Mouse (Mus musculus): ENCODE measurements at regions not wholly inside any gene's neighbourhood (a gene's known extent, or its start where the extent isn't known, plus 50 kb on each side); places are given as distances from the start of the nearest gene placed in this dataset.

DNA sequence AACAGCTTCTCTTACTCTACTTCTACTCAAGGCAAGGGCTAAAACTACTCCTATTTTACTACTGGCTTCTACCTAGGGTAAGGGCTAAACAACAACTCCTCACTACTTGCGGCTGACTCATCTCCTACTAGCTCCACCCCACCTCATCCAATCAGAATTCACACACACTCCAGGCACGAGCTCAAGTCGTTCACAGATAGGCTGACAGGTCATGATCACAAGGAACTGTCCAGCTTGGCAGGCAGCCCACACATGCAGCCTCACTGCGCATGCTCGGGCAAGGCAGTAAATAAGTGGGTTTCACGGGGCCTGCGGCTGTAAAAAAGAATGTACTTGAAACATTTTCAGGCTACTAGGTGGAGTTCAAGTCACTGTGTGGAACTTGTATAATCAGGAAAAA lies 197.6 kb downstream of the Ccdc50 start:
- no peak for DNase-seq (ENCODE audit: low spot score in 2 of 2)

DNA sequence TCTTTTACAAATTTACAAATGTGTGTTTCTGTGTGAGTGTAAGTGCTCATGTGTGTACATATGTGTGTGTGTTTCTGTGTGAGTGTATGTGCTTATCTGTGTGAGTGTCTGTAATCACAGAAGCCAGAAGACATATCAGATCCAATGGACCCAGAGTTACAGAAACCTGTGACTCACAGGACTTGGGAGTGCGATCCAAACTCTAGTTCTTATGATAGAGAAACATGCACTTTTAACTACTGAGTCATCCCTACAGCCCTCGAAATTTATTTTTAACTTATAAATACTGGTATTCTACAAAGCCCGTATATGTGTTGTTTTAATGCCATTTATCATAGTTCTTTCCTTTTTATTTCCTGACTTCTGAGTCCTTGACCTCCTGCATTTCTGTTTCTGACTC lies 220.7 kb downstream of the Ccdc50 start:
- DNase-seq (ENCODE audit: low spot score in 2 of 2), result no peak

DNA sequence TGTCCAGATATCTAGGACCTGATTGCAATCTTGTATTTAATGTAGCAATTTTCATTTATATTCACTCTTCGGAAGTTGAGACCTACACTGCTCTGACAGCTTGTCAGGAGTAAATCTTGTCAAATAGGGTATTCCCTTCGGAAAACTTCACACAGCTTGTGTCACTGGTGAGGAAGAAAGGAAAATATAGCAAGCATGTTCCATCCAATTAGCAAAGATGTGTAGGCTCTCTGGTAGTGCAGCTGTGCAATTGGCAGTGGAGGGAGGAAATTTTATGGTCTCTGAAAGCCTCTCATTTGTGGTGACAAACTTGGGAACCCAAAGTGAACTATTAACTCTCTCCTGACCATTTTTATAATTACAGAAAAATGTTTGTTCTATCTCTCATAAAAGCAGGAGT lies 252.6 kb downstream of the Ccdc50 start:
- DNase-seq (ENCODE audit: low spot score in 2 of 2), result no peak

DNA sequence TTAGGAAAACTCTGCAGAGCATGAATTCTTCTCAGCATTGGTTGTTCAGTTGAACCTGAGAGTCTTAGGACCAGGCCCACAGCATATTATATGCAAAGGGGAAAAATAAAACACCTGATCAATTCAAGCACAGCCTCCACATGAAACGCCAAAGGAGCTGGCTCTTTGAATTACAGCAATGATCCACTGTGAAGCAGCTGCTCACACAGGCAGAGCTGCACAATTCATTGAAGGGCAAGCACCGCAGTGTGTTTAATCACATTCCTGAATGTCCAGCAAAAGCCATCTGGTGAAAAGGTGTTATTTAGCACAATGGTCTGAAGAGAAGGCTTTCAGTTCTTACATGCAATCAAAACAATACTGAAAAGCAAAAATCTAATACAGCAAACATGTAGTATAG lies 289.6 kb downstream of the Ccdc50 start:
- no peak for DNase-seq (ENCODE audit: low spot score in 2 of 2)

DNA sequence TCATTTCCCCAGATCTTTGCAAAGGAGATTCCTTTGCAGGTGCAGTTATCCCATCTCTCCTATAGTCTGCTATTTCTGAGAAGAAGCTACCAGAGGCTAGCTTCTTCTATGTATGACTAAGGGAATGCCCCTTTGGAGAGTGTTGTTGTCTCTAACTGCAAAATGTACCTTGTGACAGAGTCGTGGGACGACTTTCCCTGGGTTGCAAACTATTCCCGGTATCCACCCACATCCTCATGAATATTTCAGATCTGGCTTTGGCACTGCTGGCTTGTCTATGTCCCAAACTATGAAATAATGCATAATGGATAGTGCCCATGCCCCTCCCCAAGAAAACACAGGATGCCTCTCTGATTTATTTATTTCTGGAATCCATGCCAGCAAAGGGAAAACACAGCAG lies 294.3 kb downstream of the Ccdc50 start:
- peak in 1 of 2 experiments; percentile 23 for DNase-seq (ENCODE audit: low spot score in 2 of 2)

DNA sequence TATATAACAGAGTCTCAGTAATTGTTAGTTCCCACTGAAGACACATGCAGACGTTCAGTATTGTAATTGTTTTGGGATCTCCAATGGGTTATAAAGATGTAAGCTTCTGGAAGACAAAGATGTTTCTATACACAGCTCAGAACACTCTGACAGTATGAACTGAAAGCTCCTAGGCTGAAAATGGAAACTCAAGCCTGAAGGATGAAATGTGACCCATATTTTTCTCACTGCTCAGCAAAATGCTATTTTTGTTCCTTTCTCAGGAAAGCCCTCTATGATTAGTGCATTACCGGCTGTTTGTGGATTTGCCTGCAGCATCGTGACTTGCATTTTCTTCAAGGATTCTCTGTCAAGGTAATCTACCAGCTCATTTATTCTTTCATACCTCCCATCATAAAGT lies 295.2 kb downstream of the Ccdc50 start:
- no peak for DNase-seq (ENCODE audit: low spot score in 2 of 2)

DNA sequence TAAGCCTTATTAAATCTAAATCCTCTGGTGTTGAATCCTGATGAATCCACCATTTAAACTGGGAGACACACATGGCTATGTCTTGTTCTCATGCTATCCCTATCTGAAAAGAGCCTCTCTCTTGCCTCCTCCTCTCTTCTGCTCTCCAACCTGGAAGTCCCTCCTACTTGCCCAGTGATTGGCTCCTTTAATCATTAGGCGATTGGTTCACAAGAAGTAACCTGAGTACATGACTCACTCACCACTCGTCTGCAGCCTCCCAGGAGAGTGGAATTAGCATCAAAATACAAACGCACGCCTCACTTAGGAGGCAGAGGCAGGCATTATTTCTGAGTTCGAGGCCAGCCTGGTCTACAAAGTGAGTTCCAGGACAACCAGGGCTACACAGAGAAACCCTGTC lies 321.3 kb downstream of the Ccdc50 start:
- no peak for DNase-seq (ENCODE audit: low spot score in 2 of 2)

DNA sequence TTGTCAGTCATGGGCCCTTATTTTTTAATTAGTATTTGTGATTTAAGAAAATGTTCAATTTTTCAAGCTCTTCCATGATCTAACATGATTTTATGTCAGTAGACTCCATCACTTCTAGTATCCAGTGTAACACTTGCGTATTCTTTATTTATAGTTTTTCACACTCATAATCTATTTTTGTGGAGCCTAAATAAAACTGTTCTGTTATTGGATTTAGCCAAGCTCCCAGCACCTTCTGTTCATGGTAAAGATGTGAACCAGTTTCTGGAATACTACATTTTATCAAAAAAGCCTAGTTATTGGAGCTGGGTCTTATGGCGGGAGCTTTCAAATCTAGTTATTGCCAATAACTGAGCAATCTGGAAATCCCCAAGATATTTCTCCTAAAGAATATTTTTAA lies 334.8 kb downstream of the Ccdc50 start:
- no peak for DNase-seq (ENCODE audit: low spot score in 2 of 2)

All from layer of hippocampus, adult 18-20 months (tissue).